Comparison of ENCODE assay signal across 10 mouse cellular contexts in the genomic region with DNA sequence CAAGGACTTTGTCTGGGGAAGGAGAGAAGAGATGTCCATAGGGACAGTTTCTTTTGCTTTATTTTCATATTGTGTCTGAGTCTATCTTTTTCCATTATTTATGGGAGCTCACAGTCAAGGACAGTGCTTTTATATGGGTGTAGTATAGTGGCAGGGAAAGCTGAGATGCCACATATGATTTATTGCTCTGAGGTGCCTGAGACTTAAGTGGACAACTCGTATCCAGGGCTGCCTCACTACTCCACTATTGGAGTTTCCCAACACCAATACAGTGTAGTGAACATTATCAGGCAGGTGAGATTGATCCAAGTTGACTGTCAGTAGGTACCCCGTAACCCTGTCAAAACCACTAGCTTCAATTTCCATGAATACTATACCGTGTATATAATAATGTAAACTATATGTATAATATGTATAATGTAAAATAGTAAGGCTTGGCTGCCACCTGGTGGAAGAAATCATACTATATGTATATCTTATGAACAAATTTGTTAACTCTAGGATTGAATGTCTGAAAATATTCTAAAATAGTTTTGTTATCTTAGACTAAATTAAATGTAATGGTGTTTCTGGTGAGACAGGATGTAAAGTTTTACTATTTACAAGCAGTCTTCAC. TPM values are rescaled to one million over a fixed set of nuclear protein-coding genes. Genes with fewer than 3 reads are reported as not detected.
DNase-seq lines count a peak whose midpoint lies in the region; ATAC-seq and TF ChIP-seq lines count a peak whose summit lies in the region.
"Had no signal": no experiment of that assay in that cellular context is flagged by ENCODE, and none has a peak within 500 bp of the region (broad histone marks: within the 10 kb centered on the region; RNA-seq: fewer than 3 reads in every experiment).

No protein-coding gene starts in this region.

- no peak overlapping the region for H3K4me3 ChIP-seq in layer of hippocampus, adult 2 months
- no peak overlapping the region for H3K4me3 ChIP-seq in stomach, embryonic 14.5 days (ENCODE audit: low read depth, low read length)
- H3K4me3 ChIP-seq: limb, embryonic 13.5 days had no signal

- ATAC-seq in cerebellum, adult (ENCODE audit: insufficient number of reproducible peaks, low FRiP score, low TSS enrichment), result no peak
- ATAC-seq in stomach, embryonic 14.5 days (ENCODE audit: insufficient number of reproducible peaks, insufficient read depth, low FRiP score, low read depth), result 0 out of 2 replicates have a peak, but pooled peaks have one; percentile 38
- ATAC-seq in monocyte, adult 5-6 weeks (replicated peaks; ENCODE audit: insufficient number of reproducible peaks, low FRiP score, low TSS enrichment, poor library complexity, severe bottlenecking), result no peak

- H3K4me1 ChIP-seq in stomach, embryonic 14.5 days (ENCODE audit: control insufficient read depth, insufficient read depth, low read length), result peaks cover 5% of the 10 kb centered on the region
- H3K4me1 ChIP-seq: limb, embryonic 13.5 days had no signal

- H3K9ac ChIP-seq in stomach, embryonic 14.5 days (replicated peaks; ENCODE audit: low read depth, low read length), result no peak overlapping the region
- H3K9ac ChIP-seq: limb, embryonic 13.5 days had no signal

- peak; percentile 56 for TF ChIP-seq CTCF in layer of hippocampus, adult 2 months (conservative IDR thresholded peaks at IDR 0.05)

- H3K9me3 ChIP-seq in stomach, embryonic 14.5 days (ENCODE audit: control insufficient read depth, low read depth, low read length), result no peaks in the 10 kb centered on the region
- H3K9me3 ChIP-seq: limb, embryonic 13.5 days had no signal

- no peak overlapping the region for H3K4me2 ChIP-seq in stomach, embryonic 14.5 days (replicated peaks; ENCODE audit: low read depth, low read length)
- H3K4me2 ChIP-seq: limb, embryonic 13.5 days had no signal

- WGBS in stomach, embryonic 14.5 days, result 48% methylated on average over 3 of the region's 3 CpGs

- no peaks in the 10 kb centered on the region for H3K27me3 ChIP-seq in stomach, embryonic 14.5 days (ENCODE audit: control insufficient read depth, insufficient read depth, low read length)
- H3K27me3 ChIP-seq: limb, embryonic 13.5 days had no signal

- DNase-seq in cerebellum, postnatal 10 days, result peak; percentile 33 to 47
- no peak for DNase-seq in layer of hippocampus, adult 2 months (ENCODE audit: low spot score in 2 of 2)
- DNase-seq in layer of hippocampus, postnatal 25 days (ENCODE audit: extremely low spot score in 1 of 2, low spot score in 1 of 2), result no peak
- DNase-seq in right cerebral cortex, postnatal 4 days, result peak; percentile 11
- DNase-seq in right cerebral cortex, postnatal 36 days (ENCODE audit: low spot score in 2 of 2), result no peak

- H3K27ac ChIP-seq in layer of hippocampus, adult 2 months, result no peak overlapping the region
- no peak overlapping the region for H3K27ac ChIP-seq in stomach, embryonic 14.5 days (ENCODE audit: low read length)
- H3K27ac ChIP-seq: limb, embryonic 13.5 days had no signal

- H3K36me3 ChIP-seq in stomach, embryonic 14.5 days (ENCODE audit: control insufficient read depth, insufficient read depth, low read length), result no peaks in the 10 kb centered on the region
- H3K36me3 ChIP-seq: limb, embryonic 13.5 days had no signal

RNA-seq across cellular contexts. Expression of gene Nobox, which starts 26.4 kb away (rescaled TPM):
- not detected for total RNA-seq in layer of hippocampus, adult 2 months (2021)
- not detected for total RNA-seq in layer of hippocampus, postnatal 25 days (2021)
- polyA plus RNA-seq in stomach, embryonic 14.5 days (2014; fragmentation: Nextera tagmentation; extraction: Ambion mirVana), result not detected in 2 replicates
- total RNA-seq in monocyte, adult 5-6 weeks (2017), result not detected in 3 replicates
- total RNA-seq: heart, adult 8-10 months had no signal
- polyA plus RNA-seq: limb, embryonic 13.5 days had no signal

Comparison
In these comparisons a context has a peak if more than half of its experiments do, and no peak if none do; other contexts are left out.
1. DNase-seq: peak in cerebellum, postnatal 10 days (2 of 2) and right cerebral cortex, postnatal 4 days (single experiment); none in layer of hippocampus, adult 2 months (0 of 2), layer of hippocampus, postnatal 25 days (0 of 2) and right cerebral cortex, postnatal 36 days (0 of 2).